Mouse (Mus musculus) erythroblast, embryonic 14.5 days (primary cell): Measurements from ENCODE around the gene Daam1.

Experiments used
- GATA1 ChIP-seq: IDR thresholded peaks from 2 replicates; pipeline ENCODE4 v1.6.1; 2012; ENCODE audit warnings: low read length, inconsistent platforms, mixed read lengths
- TAL1 ChIP-seq: IDR thresholded peaks from 3 replicates; pipeline ENCODE4 v1.6.1; 2012; ENCODE audit warnings: low read length, inconsistent platforms, mixed read lengths

- TF ChIP-seq GATA1 = no peak
- TF ChIP-seq TAL1 = no peak
These were observed 115.6 kb downstream of the Daam1 start for GRCm38 (mm10) chr12:71946448-71946847.
